Mouse (Mus musculus): ENCODE data around the gene Lrrc28.
A peak's percentile ranks its signal among the peaks of the same experiment; 100 is the strongest.
"Not testable (repeated sequence)": the region's sequence is repeated elsewhere in the genome, so short reads cannot be mapped to it uniquely, and the experiment has no call there.

The Lrrc28 gene

DNA sequence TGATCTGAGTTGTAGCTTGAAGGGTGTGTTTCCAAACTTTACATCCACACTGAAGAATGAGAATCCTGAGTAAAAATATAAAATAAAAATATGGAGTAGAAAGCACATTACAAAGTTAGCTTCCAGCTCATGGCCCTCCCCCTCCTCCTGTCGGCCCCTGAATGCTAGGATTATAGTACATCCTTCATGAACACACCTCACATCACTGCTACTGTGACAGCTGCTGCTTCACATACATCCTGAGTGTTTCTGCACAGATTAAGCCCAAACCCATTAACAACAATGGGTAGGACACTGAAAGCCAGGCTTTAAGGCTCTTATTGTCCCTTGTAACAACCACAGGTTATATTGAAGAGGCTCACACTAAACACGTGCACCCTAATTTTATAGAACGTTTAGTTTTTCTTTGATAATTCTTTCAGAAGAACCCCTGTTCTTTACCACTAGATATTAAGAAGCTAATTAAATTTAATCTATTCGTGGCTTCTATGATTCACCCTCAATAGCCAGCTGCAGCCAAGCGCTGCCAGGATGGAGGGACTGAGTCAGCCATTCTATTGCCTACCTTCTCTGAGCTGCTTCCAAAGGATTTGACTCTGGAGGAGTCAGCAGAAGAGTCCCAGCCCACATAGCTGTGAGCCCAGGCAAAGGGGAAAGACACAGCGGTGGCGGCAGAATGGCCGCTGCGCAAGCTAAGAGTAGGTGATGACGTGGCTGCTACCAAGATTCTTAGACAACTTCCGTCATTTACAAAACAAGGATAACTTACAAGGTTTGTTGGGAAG, 108.3 kb downstream of the Lrrc28 start:
- no peak for ATAC-seq (ENCODE audit: insufficient number of reproducible peaks, low FRiP score, low TSS enrichment)

DNA sequence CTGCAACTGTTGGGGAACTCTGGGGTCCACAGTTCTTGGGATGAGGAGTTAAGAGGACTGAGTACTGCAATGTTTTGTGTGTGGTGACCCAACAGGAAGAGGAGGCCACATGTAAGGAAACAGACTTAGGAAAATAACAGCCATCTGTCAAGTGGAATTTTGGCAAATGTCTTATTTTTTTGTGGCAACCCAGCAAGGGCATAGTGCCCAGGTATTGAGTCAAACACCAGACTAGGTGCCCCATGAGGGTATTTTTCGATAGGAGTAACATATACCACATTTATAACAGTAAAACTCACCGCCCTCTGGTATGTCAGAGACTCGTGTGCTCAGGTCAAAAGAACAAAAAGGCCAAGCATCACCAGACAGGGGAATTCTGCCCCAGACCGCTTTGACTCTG, 109.1 kb downstream of the Lrrc28 start:
- ATAC-seq (ENCODE audit: insufficient number of reproducible peaks, low FRiP score, low TSS enrichment), result no peak

GRCm38 (mm10) chr7:67530981-67531380, 114.1 kb downstream of the Lrrc28 start:
- ATAC-seq (ENCODE audit: insufficient number of reproducible peaks, low FRiP score, low TSS enrichment), result no peak

DNA sequence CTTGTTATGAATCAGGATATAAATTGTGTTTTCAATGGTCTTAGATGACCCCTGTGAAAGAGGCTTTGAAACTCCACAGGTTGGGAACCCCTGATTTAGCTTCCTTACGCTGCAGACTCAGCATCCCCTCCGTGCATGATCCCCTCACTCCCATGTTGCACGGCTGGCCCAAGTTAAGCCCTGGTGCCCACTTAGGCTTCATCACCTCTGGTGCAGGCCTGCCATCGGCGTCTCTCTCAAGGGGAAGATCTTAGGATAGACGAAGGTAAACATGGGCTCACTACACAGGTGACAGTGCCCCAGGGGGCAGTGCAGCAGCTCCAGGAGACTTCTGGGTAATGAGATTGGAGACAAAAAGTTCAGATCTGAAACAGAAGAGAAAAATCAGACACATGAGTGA, 115.7 kb downstream of the Lrrc28 start:
- no peak for ATAC-seq (ENCODE audit: insufficient number of reproducible peaks, low FRiP score, low TSS enrichment)

DNA sequence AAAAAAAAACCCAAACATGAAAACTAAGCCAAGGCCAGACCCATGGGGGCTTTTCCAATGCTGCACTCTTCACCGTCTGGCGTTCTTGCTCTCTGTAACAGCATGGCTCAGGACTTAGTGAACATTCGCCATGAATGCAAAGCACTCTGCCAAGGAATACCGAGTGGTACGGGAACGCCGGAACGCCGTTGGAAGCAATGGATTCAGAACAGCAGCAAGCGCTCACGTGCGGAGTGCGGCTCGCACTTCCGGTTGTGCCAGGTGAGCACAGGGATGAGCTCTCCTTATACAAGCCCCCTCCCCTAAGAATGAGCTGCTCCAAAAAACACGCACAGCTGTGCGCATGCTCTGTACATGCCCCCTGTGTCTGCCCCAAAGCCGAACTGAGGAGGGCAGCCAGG, 116.2 kb downstream of the Lrrc28 start:
- peak; percentile 36; the same call in 1 of the 2 replicates for ATAC-seq (ENCODE audit: insufficient number of reproducible peaks, low FRiP score, low TSS enrichment)

GRCm38 (mm10) chr7:67528063-67528811, 116.8 kb downstream of the Lrrc28 start:
- ATAC-seq (ENCODE audit: insufficient number of reproducible peaks, low FRiP score, low TSS enrichment), result 0 out of 2 replicates have a peak, but pooled peaks have one; percentile 14

DNA sequence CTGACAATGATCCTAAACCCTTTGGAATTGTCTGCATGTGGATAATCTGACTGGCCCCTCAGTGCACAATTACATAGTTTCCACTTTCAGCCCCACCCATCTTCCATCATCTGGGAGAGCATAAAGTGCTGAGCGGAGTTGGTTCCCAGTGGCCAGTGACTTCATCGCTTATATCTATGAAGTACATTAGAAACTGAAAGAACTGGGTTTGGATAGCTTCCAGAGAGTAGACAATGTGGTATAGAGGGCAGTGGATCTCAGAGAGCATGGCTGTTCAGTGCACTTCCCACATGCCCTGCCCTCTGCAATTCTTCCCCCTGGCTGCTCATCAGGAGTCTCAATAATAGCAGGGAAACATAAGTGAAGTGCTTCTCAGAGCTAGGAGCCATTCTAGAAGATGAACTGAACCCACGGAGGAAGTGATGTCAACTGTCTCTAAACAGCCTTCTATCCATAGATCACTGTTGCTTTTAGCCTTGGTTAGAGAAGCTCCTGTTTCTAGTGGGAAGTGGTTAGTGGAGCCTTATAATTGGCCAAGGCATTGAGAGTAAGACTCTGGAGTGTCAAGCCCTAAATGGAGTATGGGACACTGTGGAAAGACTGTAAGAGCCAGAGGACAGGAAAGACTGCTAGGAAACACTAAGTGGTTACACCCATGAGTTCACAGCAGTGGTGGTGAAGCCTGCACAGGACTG, 119.0 kb downstream of the Lrrc28 start:
- ATAC-seq (ENCODE audit: insufficient number of reproducible peaks, low FRiP score, low TSS enrichment), result no peak

- ATAC-seq (ENCODE audit: insufficient number of reproducible peaks, low FRiP score, low TSS enrichment), result not testable (repeated sequence)
These were observed 121.0 kb downstream of the Lrrc28 start for GRCm38 (mm10) chr7:67524069-67524468.

GRCm38 (mm10) chr7:67523400-67523799, 121.7 kb downstream of the Lrrc28 start:
- no peak for ATAC-seq (ENCODE audit: insufficient number of reproducible peaks, low FRiP score, low TSS enrichment)

- not testable (repeated sequence) for ATAC-seq (ENCODE audit: insufficient number of reproducible peaks, low FRiP score, low TSS enrichment)
These were observed 123.3 kb downstream of the Lrrc28 start for GRCm38 (mm10) chr7:67521731-67522130.

DNA sequence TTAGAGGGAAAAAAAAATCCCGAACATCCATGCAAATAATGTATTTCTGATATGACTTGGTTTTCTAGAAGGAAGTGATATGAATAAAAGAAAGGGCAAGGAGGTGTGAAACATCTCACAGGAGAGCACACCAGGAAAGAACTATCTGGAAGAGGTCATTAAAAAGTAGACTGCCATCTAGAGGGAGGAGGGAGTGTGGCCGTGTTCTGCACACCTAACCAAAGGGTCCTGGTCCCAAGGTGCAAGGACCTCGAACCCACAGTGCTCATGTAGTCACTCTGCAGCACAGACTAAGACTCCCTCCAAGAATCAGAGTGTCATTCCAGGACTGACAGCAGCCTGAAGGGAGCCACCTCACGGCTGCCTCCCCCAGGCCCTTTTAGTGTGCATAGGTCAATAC, 124.1 kb downstream of the Lrrc28 start:
- ATAC-seq (ENCODE audit: insufficient number of reproducible peaks, low FRiP score, low TSS enrichment), result 0 out of 2 replicates have a peak, but pooled peaks have one; percentile 49

DNA sequence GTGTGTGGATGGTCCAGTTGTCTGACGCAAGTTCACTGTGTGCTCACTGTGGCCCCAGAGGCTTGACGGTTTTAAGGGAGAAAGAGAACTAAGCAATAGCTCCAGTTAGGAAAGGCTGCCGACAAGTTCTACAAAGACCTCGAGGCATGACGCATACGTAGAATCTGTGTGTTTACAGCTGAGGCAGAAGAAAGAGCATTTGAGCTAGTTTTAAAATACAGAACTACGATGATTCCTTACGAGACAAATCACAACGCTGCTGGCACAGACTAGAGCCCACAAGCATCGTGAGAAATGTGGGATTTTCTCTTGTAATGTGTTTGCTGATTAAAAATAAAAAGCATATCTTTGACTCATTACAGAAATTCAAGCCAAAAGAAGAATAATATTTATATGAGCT, 125.1 kb downstream of the Lrrc28 start:
- no peak for ATAC-seq (ENCODE audit: insufficient number of reproducible peaks, low FRiP score, low TSS enrichment)

DNA sequence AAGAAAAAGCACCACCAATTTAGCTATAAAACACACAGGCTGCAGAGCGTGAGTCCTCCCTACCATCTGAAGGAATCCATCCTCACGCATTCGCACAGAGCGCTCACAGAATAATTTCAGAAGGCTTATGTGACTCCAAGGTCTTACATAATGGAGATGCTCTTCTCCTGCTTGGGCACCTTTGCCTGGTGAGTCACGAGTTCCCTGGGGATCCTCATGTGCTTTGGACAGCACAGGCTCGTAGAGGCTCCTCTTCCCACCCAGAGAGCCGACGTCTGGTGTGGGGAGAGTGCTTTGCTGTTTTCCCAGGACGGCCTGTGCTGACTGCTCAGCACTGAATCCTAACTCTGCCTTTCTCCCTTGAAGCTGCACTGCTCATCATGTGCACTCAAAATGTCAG, 129.4 kb downstream of the Lrrc28 start:
- peak; percentile 67 for ATAC-seq (ENCODE audit: insufficient number of reproducible peaks, low FRiP score, low TSS enrichment)

GRCm38 (mm10) chr7:67514893-67515292, 130.2 kb downstream of the Lrrc28 start:
- ATAC-seq (ENCODE audit: insufficient number of reproducible peaks, low FRiP score, low TSS enrichment), result peak; percentile 59; the same call in 1 of the 2 replicates

GRCm38 (mm10) chr7:67514380-67514779, 130.7 kb downstream of the Lrrc28 start:
- ATAC-seq (ENCODE audit: insufficient number of reproducible peaks, low FRiP score, low TSS enrichment), result no peak

- ATAC-seq (ENCODE audit: insufficient number of reproducible peaks, low FRiP score, low TSS enrichment), result no peak
These were observed 131.4 kb downstream of the Lrrc28 start for GRCm38 (mm10) chr7:67513656-67514055.

GRCm38 (mm10) chr7:67511606-67512005, 133.5 kb downstream of the Lrrc28 start:
- ATAC-seq (ENCODE audit: insufficient number of reproducible peaks, low FRiP score, low TSS enrichment), result no peak

- ATAC-seq (ENCODE audit: insufficient number of reproducible peaks, low FRiP score, low TSS enrichment), result peak; percentile 49; the same call in 1 of the 2 replicates
These were observed 141.6 kb downstream of the Lrrc28 start for GRCm38 (mm10) chr7:67503281-67504010.

- no peak for ATAC-seq (ENCODE audit: insufficient number of reproducible peaks, low FRiP score, low TSS enrichment)
These were observed 142.4 kb downstream of the Lrrc28 start for GRCm38 (mm10) chr7:67502631-67503030.

DNA sequence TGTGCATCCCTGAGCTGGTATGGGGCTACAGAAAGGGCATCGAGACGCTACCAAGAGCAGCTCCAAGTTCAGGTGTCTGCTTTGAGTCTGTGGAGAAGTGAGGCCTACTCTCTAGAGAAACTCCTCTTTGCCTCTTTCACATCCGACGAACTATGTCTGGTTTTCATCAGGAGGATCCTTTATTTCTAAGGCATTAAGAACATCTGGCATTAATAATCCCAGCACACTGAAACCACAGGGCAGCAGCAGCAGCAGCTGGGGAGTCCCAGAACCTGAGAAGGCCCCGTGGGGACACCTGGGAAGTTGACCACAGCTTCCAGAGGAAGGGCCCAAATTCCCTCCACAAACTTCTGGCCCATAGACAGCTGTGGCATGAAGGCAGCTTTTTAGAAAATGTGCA, 144.2 kb downstream of the Lrrc28 start:
- ATAC-seq (ENCODE audit: insufficient number of reproducible peaks, low FRiP score, low TSS enrichment), result no peak
